Comparison of ENCODE assay signal across 21 mouse cellular contexts in the genomic region with DNA sequence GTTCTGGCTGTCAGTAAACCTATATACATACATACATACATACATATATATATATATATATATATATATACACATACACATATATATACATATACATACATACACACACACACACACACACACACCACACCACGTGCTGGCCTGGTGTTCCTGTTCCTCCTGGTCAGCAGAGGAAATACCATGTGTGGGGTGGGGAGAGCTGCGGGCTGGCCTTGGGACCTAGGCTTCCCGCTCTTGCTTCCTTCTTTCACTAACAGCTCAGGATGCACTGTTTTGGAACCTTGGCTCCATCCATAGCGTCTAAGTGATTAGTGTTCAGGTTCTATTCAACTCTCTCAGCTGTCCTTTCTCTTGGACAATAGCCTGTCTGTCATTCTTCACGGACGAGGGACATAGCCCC. TPM values are rescaled to one million over a fixed set of nuclear protein-coding genes. Genes with fewer than 3 reads are reported as not detected.
DNase-seq lines count a peak whose midpoint lies in the region; ATAC-seq and TF ChIP-seq lines count a peak whose summit lies in the region.
"Had no signal": no experiment of that assay in that cellular context is flagged by ENCODE, and none has a peak within 500 bp of the region (broad histone marks: within the 10 kb centered on the region; RNA-seq: fewer than 3 reads in every experiment).

No protein-coding gene starts in this region.

- H3K9me3 ChIP-seq in heart, embryonic 10.5 days = no peaks in the 10 kb centered on the region
- no peaks in the 10 kb centered on the region for H3K9me3 ChIP-seq in kidney, embryonic 16.5 days (ENCODE audit: low read length)
- H3K9me3 ChIP-seq in G1E (replicated peaks) = no peaks in the 10 kb centered on the region
- H3K9me3 ChIP-seq in heart, postnatal 0 days (replicated peaks; ENCODE audit: control insufficient read depth, low read length) = no peaks in the 10 kb centered on the region
- H3K9me3 ChIP-seq in stomach, postnatal 0 days (ENCODE audit: control insufficient read depth, low read length) = no peaks in the 10 kb centered on the region
- H3K9me3 ChIP-seq: kidney, embryonic 15.5 days; limb, embryonic 13.5 days; stomach, embryonic 15.5 days had no signal

- no peak for TF ChIP-seq POLR2A in kidney, adult 2 months (IDR thresholded peaks at IDR 0.05; ENCODE audit: low read depth, low read length)

- peak overlapping the region; percentile 69 for H3K27ac ChIP-seq in heart, embryonic 10.5 days
- H3K27ac ChIP-seq in kidney, adult 2 months (ENCODE audit: insufficient read depth, low read depth, low read length) = no peak overlapping the region
- H3K27ac ChIP-seq in kidney, embryonic 16.5 days (ENCODE audit: low read length) = no peak overlapping the region
- H3K27ac ChIP-seq in heart, postnatal 0 days (ENCODE audit: low read depth) = peak overlapping the region; percentile 88
- no peak overlapping the region for H3K27ac ChIP-seq in stomach, postnatal 0 days (replicated peaks)
- H3K27ac ChIP-seq: kidney, embryonic 15.5 days; limb, embryonic 13.5 days had no signal

- peaks cover 76% of the 10 kb centered on the region for H3K4me1 ChIP-seq in heart, embryonic 10.5 days
- H3K4me1 ChIP-seq in kidney, adult 2 months (ENCODE audit: control insufficient read depth, insufficient read depth, low read length) = no peaks in the 10 kb centered on the region
- peaks cover 1% of the 10 kb centered on the region; the same call in 1 of the 2 replicates for H3K4me1 ChIP-seq in kidney, embryonic 16.5 days (ENCODE audit: insufficient read depth, low read length)
- peaks cover 97% of the 10 kb centered on the region for H3K4me1 ChIP-seq in G1E (ENCODE audit: insufficient read depth, low read depth, low read length)
- H3K4me1 ChIP-seq in heart, postnatal 0 days (ENCODE audit: control insufficient read depth, insufficient read depth) = peaks cover 60% of the 10 kb centered on the region
- H3K4me1 ChIP-seq in stomach, postnatal 0 days (replicated peaks; ENCODE audit: control insufficient read depth, insufficient read depth) = peaks cover 5% of the 10 kb centered on the region; the same call in 1 of the 2 replicates
- H3K4me1 ChIP-seq: limb, embryonic 13.5 days had no signal

- no peaks in the 10 kb centered on the region for H3K27me3 ChIP-seq in heart, embryonic 10.5 days (ENCODE audit: insufficient read depth, poor library complexity, severe bottlenecking)
- no peaks in the 10 kb centered on the region for H3K27me3 ChIP-seq in kidney, adult 2 months (replicated peaks; ENCODE audit: control insufficient read depth, insufficient read depth, low read length)
- no peaks in the 10 kb centered on the region for H3K27me3 ChIP-seq in kidney, embryonic 16.5 days (ENCODE audit: insufficient read depth, low read length)
- no peaks in the 10 kb centered on the region for H3K27me3 ChIP-seq in G1E (ENCODE audit: insufficient read depth, low read length)
- H3K27me3 ChIP-seq in heart, postnatal 0 days (ENCODE audit: control insufficient read depth, insufficient read depth, low read length) = no peaks in the 10 kb centered on the region
- H3K27me3 ChIP-seq in stomach, postnatal 0 days (ENCODE audit: control insufficient read depth, insufficient read depth, low read length) = no peaks in the 10 kb centered on the region
- H3K27me3 ChIP-seq: kidney, embryonic 15.5 days; limb, embryonic 13.5 days; Patski; stomach, embryonic 15.5 days had no signal

- ATAC-seq in kidney, embryonic 16.5 days (ENCODE audit: low FRiP score, low TSS enrichment) = no peak
- no peak for ATAC-seq in G1E (ENCODE audit: extremely low read depth, insufficient number of reproducible peaks, low FRiP score, poor library complexity, severe bottlenecking)
- no peak for ATAC-seq in heart, postnatal 0 days (ENCODE audit: insufficient read depth, low read depth)
- ATAC-seq in stomach, postnatal 0 days (ENCODE audit: low FRiP score, low TSS enrichment) = no peak
- ATAC-seq: activated CD4-positive, CD25-positive, alpha-beta regulatory T cell, adult 4 months; forebrain, postnatal 0 days; inflammation-experienced regulatory T-cells, adult 6 months; midbrain, embryonic 16.5 days; Patski had no signal

- DNase-seq in heart, embryonic 10.5 days (ENCODE audit: low spot score) = no peak
- DNase-seq in heart, postnatal 10 days = no peak
- DNase-seq in kidney, adult 2 months = peak; percentile 54
- DNase-seq in G1E (ENCODE audit: low spot score) = no peak
- no peak for DNase-seq in heart, postnatal 0 days (ENCODE audit: low spot score)
- DNase-seq in stomach, postnatal 0 days (ENCODE audit: low spot score) = no peak
- no peak for DNase-seq in thymus, postnatal 4 days
- DNase-seq: adrenal gland, postnatal 14 days; cerebellum, adult 2 months; forebrain, postnatal 0 days; gastrocnemius, adult 2 months; layer of hippocampus, adult 9-11 months; lung, postnatal 10 days had no signal

- no peak overlapping the region for H3K4me2 ChIP-seq in kidney, embryonic 16.5 days (replicated peaks; ENCODE audit: low read depth, low read length)
- H3K4me2 ChIP-seq in heart, postnatal 0 days (ENCODE audit: low read depth, low read length) = no peak overlapping the region
- no peak overlapping the region for H3K4me2 ChIP-seq in stomach, postnatal 0 days (replicated peaks; ENCODE audit: low read depth)
- H3K4me2 ChIP-seq: kidney, embryonic 15.5 days; limb, embryonic 13.5 days; stomach, embryonic 15.5 days had no signal

- no peak for TF ChIP-seq EP300 in heart, postnatal 0 days (IDR thresholded peaks at IDR 0.05; ENCODE audit: low read depth)
- no peak for TF ChIP-seq EP300 in stomach, postnatal 0 days (optimal IDR thresholded peaks at IDR 0.05)

- WGBS in heart, embryonic 10.5 days = 68% methylated on average over 6 of the region's 6 CpGs
- WGBS in kidney, adult 2 months = 61% methylated on average over 6 of the region's 6 CpGs
- WGBS in kidney, embryonic 16.5 days = 75% methylated on average over 6 of the region's 6 CpGs
- 41% methylated on average over 6 of the region's 6 CpGs for WGBS in heart, postnatal 0 days
- 78% methylated on average over 6 of the region's 6 CpGs for WGBS in stomach, postnatal 0 days

- intact Hi-C loops in heart, postnatal 10 days (cut with DNase I) = no loop called here

- TF ChIP-seq CTCF in kidney, adult 2 months (conservative IDR thresholded peaks at IDR 0.05; ENCODE audit: insufficient read depth, insufficient read length, low read depth, low read length) = no peak
- TF ChIP-seq CTCF in G1E (IDR thresholded peaks at IDR 0.05; ENCODE audit: low read depth, low read length) = no peak
- no peak for TF ChIP-seq CTCF in heart, postnatal 0 days (IDR thresholded peaks at IDR 0.05; ENCODE audit: low read depth)
- TF ChIP-seq CTCF in stomach, postnatal 0 days (IDR thresholded peaks at IDR 0.05; ENCODE audit: low read depth) = no peak

- no peak overlapping the region for H3K9ac ChIP-seq in kidney, embryonic 16.5 days (replicated peaks; ENCODE audit: low read length)
- no peak overlapping the region for H3K9ac ChIP-seq in heart, postnatal 0 days (replicated peaks; ENCODE audit: low read depth, low read length)
- H3K9ac ChIP-seq in stomach, postnatal 0 days (ENCODE audit: low read length) = no peak overlapping the region
- H3K9ac ChIP-seq: forebrain, postnatal 0 days; kidney, embryonic 15.5 days; limb, embryonic 13.5 days; stomach, embryonic 15.5 days had no signal

- H3K36me3 ChIP-seq in heart, embryonic 10.5 days = peaks cover 8% of the 10 kb centered on the region; the same call in 1 of the 2 replicates
- H3K36me3 ChIP-seq in kidney, adult 2 months (ENCODE audit: control insufficient read depth, insufficient read depth, low read length) = no peaks in the 10 kb centered on the region
- H3K36me3 ChIP-seq in kidney, embryonic 16.5 days (ENCODE audit: insufficient read depth, low read length) = peaks cover 6% of the 10 kb centered on the region; the same call in 1 of the 2 replicates
- peaks cover 90% of the 10 kb centered on the region for H3K36me3 ChIP-seq in G1E (replicated peaks)
- peaks cover 22% of the 10 kb centered on the region for H3K36me3 ChIP-seq in heart, postnatal 0 days (replicated peaks; ENCODE audit: control insufficient read depth, insufficient read depth, low read length)
- H3K36me3 ChIP-seq in stomach, postnatal 0 days (ENCODE audit: control insufficient read depth, insufficient read depth, low read length) = peaks cover 4% of the 10 kb centered on the region; the same call in 1 of the 2 replicates
- H3K36me3 ChIP-seq: stomach, embryonic 15.5 days had no signal

- H3K4me3 ChIP-seq in heart, embryonic 10.5 days = no peak overlapping the region
- H3K4me3 ChIP-seq in kidney, adult 2 months (ENCODE audit: insufficient read depth, low read depth, low read length) = no peak overlapping the region
- H3K4me3 ChIP-seq in kidney, embryonic 16.5 days (ENCODE audit: low read length) = no peak overlapping the region
- peak overlapping the region; percentile 55; the same call in 1 of the 2 replicates for H3K4me3 ChIP-seq in G1E (ENCODE audit: low read depth, low read length)
- no peak overlapping the region for H3K4me3 ChIP-seq in heart, postnatal 0 days (ENCODE audit: low read depth, low read length)
- H3K4me3 ChIP-seq in stomach, postnatal 0 days (ENCODE audit: low read depth, low read length) = no peak overlapping the region
- H3K4me3 ChIP-seq: gastrocnemius, adult 2 months; kidney, embryonic 15.5 days; limb, embryonic 13.5 days; stomach, embryonic 15.5 days had no signal

RNA-seq across cellular contexts. Expression of gene Gramd4, which starts 48.3 kb away (rescaled TPM):
- 9.6 and 11.6 TPM in 2 replicates for polyA plus RNA-seq in heart, embryonic 10.5 days (2016; fragmentation: Nextera tagmentation; extraction: Ambion mirVana)
- total RNA-seq in heart, postnatal 10 days (2021) = 10 to 100 TPM; 37.2 to 42.1 TPM
- polyA plus RNA-seq in kidney, adult 2 months (2012; rRNA removed) = 18.9 and 20.6 TPM in 2 replicates
- 12.1 and 14.9 TPM in 2 replicates for polyA plus RNA-seq in kidney, embryonic 16.5 days (2015; fragmentation: Nextera tagmentation; extraction: Ambion mirVana)
- total RNA-seq in G1E (2014; fragmentation: Nextera tagmentation) (23.2 and 23.6 TPM in 2 replicates), G1E (2017) (55.4 and 56.8 TPM in 2 replicates)
- 33.4 and 35.2 TPM in 2 replicates for polyA plus RNA-seq in G1E (2012)
- total RNA-seq in heart, postnatal 0 days (2014; rRNA removed; ENCODE audit: low replicate concordance) = 31.8 and 35.0 TPM in 2 replicates
- 15.4 and 16.2 TPM in 2 replicates for polyA plus RNA-seq in heart, postnatal 0 days (2015; fragmentation: Nextera tagmentation; extraction: Ambion mirVana)
- 11.1 and 11.4 TPM in 2 replicates for polyA plus RNA-seq in stomach, postnatal 0 days (2015; fragmentation: Nextera tagmentation; extraction: Ambion mirVana)

Comparison
In these comparisons a context has a peak if more than half of its experiments do, and no peak if none do; other contexts are left out.
1. H3K27ac ChIP-seq: peak in heart, embryonic 10.5 days (single experiment) and heart, postnatal 0 days (single experiment); none in kidney, adult 2 months (single experiment), kidney, embryonic 16.5 days (single experiment) and stomach, postnatal 0 days (single experiment).